In genomic region chr14:20447209-20447608, GRCm38 (mm10) we compare ENCODE assay signal across 17 mouse cellular contexts. TPM values are rescaled to one million over a fixed set of nuclear protein-coding genes. Genes with fewer than 3 reads are reported as not detected.
DNase-seq lines count a peak whose midpoint lies in the region; ATAC-seq lines count a peak whose summit lies in the region.
"Had no signal": no experiment of that assay in that cellular context is flagged by ENCODE, and none has a peak within 500 bp of the region (broad histone marks: within the 10 kb centered on the region; RNA-seq: fewer than 3 reads in every experiment).

No protein-coding gene starts in this region.

- peaks cover 9% of the 10 kb centered on the region for H3K4me1 ChIP-seq in neural tube, embryonic 15.5 days
- H3K4me1 ChIP-seq in embryonic facial prominence, embryonic 14.5 days (ENCODE audit: control insufficient read depth, insufficient read depth, low read length): no peaks in the 10 kb centered on the region
- no peaks in the 10 kb centered on the region for H3K4me1 ChIP-seq in intestine, embryonic 15.5 days (replicated peaks)
- H3K4me1 ChIP-seq: neural tube, embryonic 12.5 days had no signal

- H3K27ac ChIP-seq in neural tube, embryonic 15.5 days (replicated peaks): no peak overlapping the region
- no peak overlapping the region for H3K27ac ChIP-seq in embryonic facial prominence, embryonic 14.5 days (replicated peaks; ENCODE audit: low read depth, low read length)
- H3K27ac ChIP-seq in intestine, embryonic 15.5 days: no peak overlapping the region
- H3K27ac ChIP-seq: liver, embryonic 14.5 days; midbrain, embryonic 12.5 days; neural tube, embryonic 12.5 days had no signal

- no peaks in the 10 kb centered on the region for H3K36me3 ChIP-seq in neural tube, embryonic 15.5 days
- H3K36me3 ChIP-seq in embryonic facial prominence, embryonic 14.5 days (ENCODE audit: control insufficient read depth, insufficient read depth, low read length): no peaks in the 10 kb centered on the region
- no peaks in the 10 kb centered on the region for H3K36me3 ChIP-seq in intestine, embryonic 15.5 days
- H3K36me3 ChIP-seq: midbrain, embryonic 12.5 days; neural tube, embryonic 12.5 days had no signal

- WGBS in neural tube, embryonic 15.5 days: 67% methylated on average over 12 of the region's 12 CpGs
- WGBS in embryonic facial prominence, embryonic 14.5 days: 52% methylated on average over 12 of the region's 12 CpGs
- 44% methylated on average over 12 of the region's 12 CpGs for WGBS in intestine, embryonic 15.5 days

- no peak overlapping the region for H3K4me3 ChIP-seq in neural tube, embryonic 15.5 days (replicated peaks)
- H3K4me3 ChIP-seq in embryonic facial prominence, embryonic 14.5 days (ENCODE audit: low read depth, low read length): no peak overlapping the region
- H3K4me3 ChIP-seq in intestine, embryonic 15.5 days (replicated peaks): no peak overlapping the region
- H3K4me3 ChIP-seq: midbrain, embryonic 12.5 days; neural tube, embryonic 12.5 days had no signal

- intact Hi-C loops in gastrocnemius, postnatal 14 days (cut with DNase I; ENCODE audit: low total_unique reads): no loop called here

- peak; percentile 21 for DNase-seq in gastrocnemius, postnatal 10 days
- no peak for DNase-seq in gastrocnemius, postnatal 14 days
- DNase-seq in neural tube, embryonic 10.5 days (ENCODE audit: extremely low spot score, low spot score): no peak
- peak; percentile 43 for DNase-seq in embryonic facial prominence, embryonic 14.5 days (ENCODE audit: low spot score)
- DNase-seq in right cerebral cortex, adult 2 months (ENCODE audit: low spot score in 2 of 2): peak; percentile 36 to 40
- DNase-seq in retina, postnatal 1 day: no peak
- DNase-seq: heart, postnatal 36 days; layer of hippocampus, postnatal 36 days; thymus, postnatal 36 days had no signal

- H3K27me3 ChIP-seq in neural tube, embryonic 15.5 days (replicated peaks): no peaks in the 10 kb centered on the region
- H3K27me3 ChIP-seq in embryonic facial prominence, embryonic 14.5 days (replicated peaks; ENCODE audit: control insufficient read depth, insufficient read depth, low read length): no peaks in the 10 kb centered on the region
- H3K27me3 ChIP-seq in intestine, embryonic 15.5 days (replicated peaks): no peaks in the 10 kb centered on the region
- H3K27me3 ChIP-seq: midbrain, embryonic 12.5 days; neural tube, embryonic 12.5 days had no signal

- H3K4me2 ChIP-seq in neural tube, embryonic 15.5 days: 0 out of 2 replicates have a peak overlapping the region, but pooled peaks have one; percentile 3
- no peak overlapping the region for H3K4me2 ChIP-seq in embryonic facial prominence, embryonic 14.5 days (ENCODE audit: low read depth, low read length)
- H3K4me2 ChIP-seq in intestine, embryonic 15.5 days (replicated peaks): no peak overlapping the region
- H3K4me2 ChIP-seq: midbrain, embryonic 12.5 days; neural tube, embryonic 12.5 days had no signal

- no peaks in the 10 kb centered on the region for H3K9me3 ChIP-seq in neural tube, embryonic 15.5 days (replicated peaks)
- H3K9me3 ChIP-seq in embryonic facial prominence, embryonic 14.5 days (ENCODE audit: control insufficient read depth, low read length): no peaks in the 10 kb centered on the region
- no peaks in the 10 kb centered on the region for H3K9me3 ChIP-seq in intestine, embryonic 15.5 days
- H3K9me3 ChIP-seq: midbrain, embryonic 12.5 days; neural tube, embryonic 12.5 days had no signal

- ATAC-seq in neural tube, embryonic 15.5 days (ENCODE audit: low FRiP score): no peak
- ATAC-seq in embryonic facial prominence, embryonic 14.5 days (ENCODE audit: low read depth): no peak
- ATAC-seq in intestine, embryonic 15.5 days: no peak
- ATAC-seq: intestine, postnatal 0 days had no signal

- no peak overlapping the region for H3K9ac ChIP-seq in neural tube, embryonic 15.5 days (replicated peaks)
- H3K9ac ChIP-seq in embryonic facial prominence, embryonic 14.5 days (ENCODE audit: low read depth, low read length): no peak overlapping the region
- no peak overlapping the region for H3K9ac ChIP-seq in intestine, embryonic 15.5 days
- H3K9ac ChIP-seq: liver, embryonic 14.5 days; midbrain, embryonic 12.5 days; neural tube, embryonic 12.5 days had no signal

RNA-seq across cellular contexts. Expression of gene Cfap70, which starts 4.8 kb away (rescaled TPM):
- total RNA-seq in gastrocnemius, postnatal 10 days (2021): under 1 TPM; 0.23 to 0.25 TPM
- under 1 TPM; 0.09 to 0.16 TPM for total RNA-seq in gastrocnemius, postnatal 14 days (2021)
- 0.96 and 1.3 TPM in 2 replicates for polyA plus RNA-seq in neural tube, embryonic 15.5 days (2015; fragmentation: Nextera tagmentation; extraction: Ambion mirVana)
- 0.77 and 3.2 TPM in 2 replicates for polyA plus RNA-seq in embryonic facial prominence, embryonic 14.5 days (2014; fragmentation: Nextera tagmentation; extraction: Ambion mirVana)
- 0.18 and 0.28 TPM in 2 replicates for polyA plus RNA-seq in intestine, embryonic 15.5 days (2015; fragmentation: Nextera tagmentation; extraction: Ambion mirVana)
- total RNA-seq: granulocyte monocyte progenitor cell, adult 5-6 weeks; heart, postnatal 36 days had no signal
- polyA plus RNA-seq: intestine, postnatal 0 days; spleen, adult 2 months had no signal

RNA-seq across cellular contexts. Expression of gene Anxa7, which starts 32.7 kb away (rescaled TPM):
- total RNA-seq in gastrocnemius, postnatal 10 days (2021): 10 to 100 TPM; 29.0 to 39.0 TPM
- total RNA-seq in gastrocnemius, postnatal 14 days (2021): 10 to 100 TPM; 26.2 TPM
- polyA plus RNA-seq in neural tube, embryonic 15.5 days (2015; fragmentation: Nextera tagmentation; extraction: Ambion mirVana): 18.0 and 29.8 TPM in 2 replicates
- 47.5 and 48.3 TPM in 2 replicates for polyA plus RNA-seq in embryonic facial prominence, embryonic 14.5 days (2014; fragmentation: Nextera tagmentation; extraction: Ambion mirVana)
- polyA plus RNA-seq in intestine, embryonic 15.5 days (2015; fragmentation: Nextera tagmentation; extraction: Ambion mirVana): 45.5 and 47.0 TPM in 2 replicates

RNA-seq across cellular contexts. Expression of gene Mss51, which starts 49.5 kb away (rescaled TPM):
- total RNA-seq in gastrocnemius, postnatal 10 days (2021): 1 to 10 TPM; 3.9 to 7.0 TPM
- total RNA-seq in gastrocnemius, postnatal 14 days (2021): 1 to 10 TPM; 3.2 to 5.8 TPM
- 0.40 and 0.73 TPM in 2 replicates for polyA plus RNA-seq in neural tube, embryonic 15.5 days (2015; fragmentation: Nextera tagmentation; extraction: Ambion mirVana)
- polyA plus RNA-seq in embryonic facial prominence, embryonic 14.5 days (2014; fragmentation: Nextera tagmentation; extraction: Ambion mirVana): 2.9 and 4.0 TPM in 2 replicates
- polyA plus RNA-seq in intestine, embryonic 15.5 days (2015; fragmentation: Nextera tagmentation; extraction: Ambion mirVana): 0.54 and 0.98 TPM in 2 replicates

RNA-seq across cellular contexts. Expression of gene Mrps16, which starts 53.8 kb away (rescaled TPM):
- total RNA-seq in gastrocnemius, postnatal 10 days (2021): 10 to 100 TPM; 47.1 to 50.9 TPM
- total RNA-seq in gastrocnemius, postnatal 14 days (2021): 10 to 100 TPM; 40.1 to 47.6 TPM
- polyA plus RNA-seq in neural tube, embryonic 15.5 days (2015; fragmentation: Nextera tagmentation; extraction: Ambion mirVana): 72.5 and 81.9 TPM in 2 replicates
- polyA plus RNA-seq in embryonic facial prominence, embryonic 14.5 days (2014; fragmentation: Nextera tagmentation; extraction: Ambion mirVana): 92.3 and 94.4 TPM in 2 replicates
- polyA plus RNA-seq in intestine, embryonic 15.5 days (2015; fragmentation: Nextera tagmentation; extraction: Ambion mirVana): 97.9 and 100 TPM in 2 replicates

RNA-seq across cellular contexts. Expression of gene Dnajc9, which starts 58.5 kb away (rescaled TPM):
- 10 to 100 TPM; 14.8 to 15.8 TPM for total RNA-seq in gastrocnemius, postnatal 10 days (2021)
- total RNA-seq in gastrocnemius, postnatal 14 days (2021): 1 to 10 TPM; 9.2 to 9.9 TPM
- 115 and 145 TPM in 2 replicates for polyA plus RNA-seq in neural tube, embryonic 15.5 days (2015; fragmentation: Nextera tagmentation; extraction: Ambion mirVana)
- polyA plus RNA-seq in embryonic facial prominence, embryonic 14.5 days (2014; fragmentation: Nextera tagmentation; extraction: Ambion mirVana): 141 and 155 TPM in 2 replicates
- 128 and 134 TPM in 2 replicates for polyA plus RNA-seq in intestine, embryonic 15.5 days (2015; fragmentation: Nextera tagmentation; extraction: Ambion mirVana)

Comparison
In these comparisons a context has a peak if more than half of its experiments do, and no peak if none do; other contexts are left out.
1. DNase-seq: peak in gastrocnemius, postnatal 10 days (single experiment), embryonic facial prominence, embryonic 14.5 days (single experiment) and right cerebral cortex, adult 2 months (2 of 2); none in gastrocnemius, postnatal 14 days (single experiment), neural tube, embryonic 10.5 days (single experiment) and retina, postnatal 1 day (single experiment).